Mouse (Mus musculus): ENCODE data around the gene Scgb1b20. TPM values are rescaled to one million over a fixed set of nuclear protein-coding genes. Genes with fewer than 3 reads are reported as not detected.

Gene Scgb1b20
- not detected in 2 replicates for total RNA-seq (2023)

GRCm38 (mm10) chr7:33372934-33373333, at the start of gene Scgb1b20:
Gene Scgb1b20 (plus strand): TSS chr7:33373234.

GRCm38 (mm10) chr7:33366222-33366621, 6.8 kb upstream of the Scgb1b20 start, which contains the start of gene Scgb2b20:
Gene Scgb2b20 (minus strand): TSS chr7:33366322.

Other genes starting within 250 kb of the Scgb1b20 start
- not detected in 2 replicates for gene Scgb2b18, start 199.4 kb upstream of the Scgb1b20 start, total RNA-seq (2023)
- gene Scgb1b18, start 187.7 kb upstream of the Scgb1b20 start, total RNA-seq (2023), result not detected in 2 replicates
- gene Scgb2b19, start 92.9 kb upstream of the Scgb1b20 start, total RNA-seq (2023), result not detected in 2 replicates
- gene Scgb1b19, start 85.9 kb upstream of the Scgb1b20 start, total RNA-seq (2023), result not detected in 2 replicates
- gene Scgb2b20, start 6.9 kb upstream of the Scgb1b20 start, total RNA-seq (2023), result not detected in 2 replicates
- not detected in 2 replicates for gene Scgb2b21, start 147.2 kb downstream of the Scgb1b20 start, total RNA-seq (2023)